Mouse (Mus musculus) heart, embryonic 16.5 days (tissue): ENCODE measurements around the gene Foxp1. TPM values are rescaled to one million over a fixed set of nuclear protein-coding genes. Genes with fewer than 3 reads are reported as not detected.

Experiments
- ATAC-seq: fragments of 200-750 bp; cut with Nextera tagmentation; replicated peaks from 2 replicates; pipeline ENCODE4 v1.8.0; 2017; ENCODE audit warnings: moderate number of reproducible peaks; ENCODE audit not compliant: insufficient read depth, low FRiP score; ENCODE audit errors: extremely low read depth
- H3K27ac ChIP-seq: fragments of 300-500 bp; sonication (generic); 2 replicates; pipeline ENCODE4 v1.5.1; 2014; ENCODE audit warnings: mild to moderate bottlenecking, low read length, control low read depth, moderate library complexity
- H3K27me3 ChIP-seq: fragments of 300-500 bp; sonication (generic); 2 replicates; pipeline ENCODE4 v1.6.1; 2014; ENCODE audit warnings: low read length, mixed read lengths; ENCODE audit not compliant: control insufficient read depth, insufficient read depth
- H3K36me3 ChIP-seq: fragments of 300-500 bp; sonication (generic); 2 replicates; pipeline ENCODE4 v1.6.1; 2014; ENCODE audit not compliant: control insufficient read depth, insufficient read depth
- H3K4me1 ChIP-seq: fragments of 300-500 bp; sonication (generic); 2 replicates; pipeline ENCODE4 v1.6.1; 2014; ENCODE audit warnings: low read length, mixed read lengths; ENCODE audit not compliant: control insufficient read depth, insufficient read depth
- H3K4me2 ChIP-seq: fragments of 300-500 bp; sonication (generic); 2 replicates; pipeline ENCODE4 v1.6.1; 2014; ENCODE audit warnings: low read depth, mild to moderate bottlenecking, control low read depth, low read length
- H3K4me3 ChIP-seq: fragments of 300-500 bp; sonication (generic); 2 replicates; pipeline ENCODE4 v1.5.1; 2014; ENCODE audit warnings: mild to moderate bottlenecking, control low read depth, low read length
- H3K9ac ChIP-seq: fragments of 300-500 bp; sonication (generic); 2 replicates; pipeline ENCODE4 v1.6.1; 2014; ENCODE audit warnings: low read length, control low read depth
- H3K9me3 ChIP-seq: fragments of 300-500 bp; sonication (generic); replicated peaks from 2 replicates; pipeline ENCODE4 v1.6.1; 2016; ENCODE audit warnings: low read length; ENCODE audit not compliant: control insufficient read depth
- WGBS: fragments of 180-500 bp; shearing (Covaris S2); extraction: QIAGEN DNeasy Blood & Tissue Kit; methylation state at CpG from one replicate; pipeline ENCODE4 v1.1.7; 2014; 5-methylcytosine and 5-hydroxymethylcytosine counted together
- polyA plus RNA-seq: library from polyadenylated mRNA; unstranded; fragments of >200 nt; fragmentation: Nextera tagmentation; extraction: Ambion mirVana; gene quantifications from 2 replicates; pipeline ENCODE4 v1.2.1, GENCODE M21; 2015

The Foxp1 gene
- polyA plus RNA-seq, 1 experiment from 2014 or later = 59.0 TPM

GRCm38 (mm10) chr6:99228336-99228870, 294.1 kb downstream of the Foxp1 start:
- 74% methylated on average over 6 of the region's 6 CpGs for WGBS
- no peaks in the 10 kb centered on the region for H3K27me3 ChIP-seq

GRCm38 (mm10) chr6:99221147-99221546, 301.4 kb downstream of the Foxp1 start:
- Histone ChIP-seq H3K4me3 (no peak overlapping the region), H3K27ac (no peak overlapping the region), H3K4me1 (peaks cover 5% of the 10 kb centered on the region; the same call in 1 of the 2 replicates), H3K36me3 (no peaks in the 10 kb centered on the region), H3K9ac (no peak overlapping the region), H3K9me3 (no peaks in the 10 kb centered on the region), H3K27me3 (no peaks in the 10 kb centered on the region), H3K4me2 (no peak overlapping the region)
- no peak for ATAC-seq
- WGBS = 58% methylated on average over 5 of the region's 5 CpGs

More at GRCm38 (mm10) chr6:99228336-99228870, 294.1 kb downstream of the Foxp1 start:
- Histone ChIP-seq H3K4me3 (no peak overlapping the region), H3K4me1 (peaks cover 7% of the 10 kb centered on the region), H3K4me2 (no peak overlapping the region), H3K9ac (no peak overlapping the region), H3K27ac (no peak overlapping the region), H3K36me3 (no peaks in the 10 kb centered on the region), H3K9me3 (no peaks in the 10 kb centered on the region)
- no peak for ATAC-seq

- ATAC-seq = no peak
- 97% methylated on average over 3 of the region's 3 CpGs for WGBS
- Histone ChIP-seq H3K4me2 (no peak overlapping the region), H3K4me3 (no peak overlapping the region), H3K9me3 (no peaks in the 10 kb centered on the region), H3K4me1 (peaks cover 5% of the 10 kb centered on the region; the same call in 1 of the 2 replicates), H3K27ac (no peak overlapping the region), H3K9ac (no peak overlapping the region), H3K27me3 (no peaks in the 10 kb centered on the region), H3K36me3 (no peaks in the 10 kb centered on the region)
Measured at GRCm38 (mm10) chr6:99220472-99220871, 302.0 kb downstream of the Foxp1 start.

GRCm38 (mm10) chr6:99217846-99218245, 304.7 kb downstream of the Foxp1 start:
- H3K27ac ChIP-seq = no peak overlapping the region
- H3K4me3 ChIP-seq = no peak overlapping the region
- 66% methylated on average over 2 of the region's 2 CpGs for WGBS
- peaks cover 5% of the 10 kb centered on the region; the same call in 1 of the 2 replicates for H3K4me1 ChIP-seq
- ATAC-seq = no peak
- no peak overlapping the region for H3K9ac ChIP-seq
- H3K4me2 ChIP-seq = no peak overlapping the region
- H3K9me3 ChIP-seq = no peaks in the 10 kb centered on the region
- H3K36me3 ChIP-seq = peaks cover 3% of the 10 kb centered on the region; the same call in 1 of the 2 replicates
- no peaks in the 10 kb centered on the region for H3K27me3 ChIP-seq

GRCm38 (mm10) chr6:99217155-99217554, 305.4 kb downstream of the Foxp1 start:
- H3K4me2 ChIP-seq = no peak overlapping the region
- 83% methylated on average over 6 of the region's 7 CpGs for WGBS
- 0 out of 2 replicates have a peak, but pooled peaks have one; percentile 14 for ATAC-seq
- H3K4me3 ChIP-seq = no peak overlapping the region
- H3K9me3 ChIP-seq = no peaks in the 10 kb centered on the region
- no peak overlapping the region for H3K27ac ChIP-seq
- H3K27me3 ChIP-seq = no peaks in the 10 kb centered on the region
- H3K4me1 ChIP-seq = peaks cover 5% of the 10 kb centered on the region; the same call in 1 of the 2 replicates
- peaks cover 3% of the 10 kb centered on the region; the same call in 1 of the 2 replicates for H3K36me3 ChIP-seq
- H3K9ac ChIP-seq = no peak overlapping the region

- no peaks in the 10 kb centered on the region for H3K9me3 ChIP-seq
- no peaks in the 10 kb centered on the region for H3K27me3 ChIP-seq
- ATAC-seq = no peak
- H3K4me1 ChIP-seq = peaks cover 6% of the 10 kb centered on the region
- H3K4me2 ChIP-seq = no peak overlapping the region
- WGBS = 79% methylated on average over 4 of the region's 4 CpGs
- H3K9ac ChIP-seq = no peak overlapping the region
- H3K36me3 ChIP-seq = peaks cover 3% of the 10 kb centered on the region; the same call in 1 of the 2 replicates
- no peak overlapping the region for H3K4me3 ChIP-seq
- H3K27ac ChIP-seq = no peak overlapping the region
Measured at GRCm38 (mm10) chr6:99212461-99212860, 310.1 kb downstream of the Foxp1 start.

GRCm38 (mm10) chr6:99211663-99212333, 310.7 kb downstream of the Foxp1 start:
- Histone ChIP-seq H3K36me3 (peaks cover 3% of the 10 kb centered on the region; the same call in 1 of the 2 replicates), H3K4me3 (no peak overlapping the region), H3K27me3 (no peaks in the 10 kb centered on the region), H3K9me3 (no peaks in the 10 kb centered on the region), H3K27ac (no peak overlapping the region), H3K4me1 (peaks cover 11% of the 10 kb centered on the region), H3K4me2 (no peak overlapping the region), H3K9ac (no peak overlapping the region)
- ATAC-seq = no peak
- 81% methylated on average over 5 of the region's 5 CpGs for WGBS

GRCm38 (mm10) chr6:99210161-99210560, 312.4 kb downstream of the Foxp1 start:
- peaks cover 18% of the 10 kb centered on the region for H3K4me1 ChIP-seq
- H3K9ac ChIP-seq = no peak overlapping the region
- H3K4me2 ChIP-seq = no peak overlapping the region
- WGBS = 57% methylated on average over 7 of the region's 7 CpGs
- H3K36me3 ChIP-seq = peaks cover 3% of the 10 kb centered on the region; the same call in 1 of the 2 replicates
- no peak overlapping the region for H3K27ac ChIP-seq
- no peak overlapping the region for H3K4me3 ChIP-seq
- no peaks in the 10 kb centered on the region for H3K9me3 ChIP-seq
- H3K27me3 ChIP-seq = no peaks in the 10 kb centered on the region
- ATAC-seq = no peak

- WGBS = 39% methylated on average over 6 of the region's 6 CpGs
- H3K9me3 ChIP-seq = no peaks in the 10 kb centered on the region
- no peak for ATAC-seq
- H3K36me3 ChIP-seq = no peaks in the 10 kb centered on the region
- H3K4me1 ChIP-seq = peaks cover 30% of the 10 kb centered on the region
- no peak overlapping the region; the same call in 1 of the 2 replicates for H3K4me3 ChIP-seq
- peak overlapping the region; percentile 68 for H3K27ac ChIP-seq
- no peaks in the 10 kb centered on the region for H3K27me3 ChIP-seq
- H3K4me2 ChIP-seq = peak overlapping the region; percentile 60
- H3K9ac ChIP-seq = peak overlapping the region; percentile 9; the same call in 1 of the 2 replicates
Measured at GRCm38 (mm10) chr6:99207226-99207885, 315.2 kb downstream of the Foxp1 start.
